Mouse (Mus musculus) E14TG2a.4 (cell line): ENCODE data around the gene Slc25a30.

ENCODE experiments used
- H3K27me3 ChIP-seq: 2 replicates; pipeline ENCODE4 v1.6.1; 2014; ENCODE audit warnings: low read length, control low read depth; ENCODE audit not compliant: insufficient read depth
- H3K36me3 ChIP-seq: 2 replicates; pipeline ENCODE4 v1.6.1; 2014; ENCODE audit warnings: low read length, control low read depth; ENCODE audit not compliant: insufficient read depth
- H3K4me1 ChIP-seq: replicated peaks from 2 replicates; pipeline ENCODE4 v1.6.1; 2014; ENCODE audit warnings: low read depth, low read length, control low read depth
- H3K4me3 ChIP-seq: replicated peaks from 2 replicates; pipeline ENCODE4 v1.5.1; 2014; ENCODE audit warnings: mild to moderate bottlenecking, low read length
- H3K9me3 ChIP-seq: 2 replicates; pipeline ENCODE4 v1.6.1; 2014; ENCODE audit warnings: low read length, control low read depth
- CTCF ChIP-seq: conservative IDR thresholded peaks from 2 replicates; pipeline ENCODE4 v1.5.1; 2014; ENCODE audit warnings: low read length
- NANOG ChIP-seq: IDR thresholded peaks from 2 replicates; pipeline ENCODE4 v1.6.1; 2014; ENCODE audit warnings: borderline replicate concordance, low read length, mixed read lengths
- POU5F1 ChIP-seq: IDR thresholded peaks from 2 replicates; pipeline ENCODE4 v1.6.1; 2014; ENCODE audit warnings: low read length, borderline replicate concordance

Slc25a30 gene

GRCm38 (mm10) chr14:75720121-75720520, 66.7 kb downstream of the Slc25a30 start:
- Histone ChIP-seq H3K4me3 (no peak overlapping the region), H3K4me1 (peaks cover 2% of the 10 kb centered on the region; the same call in 1 of the 2 replicates), H3K36me3 (peaks cover 88% of the 10 kb centered on the region), H3K27me3 (no peaks in the 10 kb centered on the region), H3K9me3 (peaks cover 8% of the 10 kb centered on the region)
- TF ChIP-seq CTCF (no peak), NANOG (no peak), POU5F1 (no peak)

GRCm38 (mm10) chr14:75716410-75716809, 70.4 kb downstream of the Slc25a30 start:
- no peak overlapping the region for H3K4me3 ChIP-seq
- no peaks in the 10 kb centered on the region for H3K27me3 ChIP-seq
- peaks cover 94% of the 10 kb centered on the region for H3K36me3 ChIP-seq
- H3K9me3 ChIP-seq = peaks cover 8% of the 10 kb centered on the region
- H3K4me1 ChIP-seq = no peaks in the 10 kb centered on the region
- TF ChIP-seq NANOG (no peak), POU5F1 (no peak), CTCF (no peak)

GRCm38 (mm10) chr14:75713661-75714060, 73.2 kb downstream of the Slc25a30 start:
- H3K4me1 ChIP-seq = no peaks in the 10 kb centered on the region
- peaks cover 92% of the 10 kb centered on the region for H3K36me3 ChIP-seq
- H3K27me3 ChIP-seq = no peaks in the 10 kb centered on the region
- H3K4me3 ChIP-seq = no peak overlapping the region
- TF ChIP-seq NANOG (no peak), POU5F1 (no peak), CTCF (no peak)
- no peaks in the 10 kb centered on the region for H3K9me3 ChIP-seq

GRCm38 (mm10) chr14:75712687-75713086, 74.2 kb downstream of the Slc25a30 start:
- Histone ChIP-seq H3K36me3 (peaks cover 85% of the 10 kb centered on the region), H3K4me3 (no peak overlapping the region), H3K9me3 (no peaks in the 10 kb centered on the region), H3K4me1 (no peaks in the 10 kb centered on the region), H3K27me3 (no peaks in the 10 kb centered on the region)
- TF ChIP-seq POU5F1 (no peak), CTCF (no peak), NANOG (no peak)

- no peaks in the 10 kb centered on the region for H3K27me3 ChIP-seq
- H3K36me3 ChIP-seq = peaks cover 84% of the 10 kb centered on the region
- no peaks in the 10 kb centered on the region for H3K4me1 ChIP-seq
- no peaks in the 10 kb centered on the region for H3K9me3 ChIP-seq
- TF ChIP-seq CTCF (no peak), NANOG (no peak), POU5F1 (no peak)
- H3K4me3 ChIP-seq = no peak overlapping the region
Measured at GRCm38 (mm10) chr14:75711731-75712130, 75.1 kb downstream of the Slc25a30 start.
